Mouse (Mus musculus) heart, adult 11 months (tissue): ENCODE data around the gene Col10a1.
"Not testable (repeated sequence)": the region's sequence is repeated elsewhere in the genome, so short reads cannot be mapped to it uniquely, and the experiment has no call there.

Experiments used
- DNase-seq: peaks from one replicate; pipeline ENCODE4 v3.0.0; 2022

Col10a1 gene

GRCm38 (mm10) chr10:34389681-34390080 lies at the start of gene Col10a1:
Gene Col10a1, plus strand, starts transcription at chr10:34389981.
- no peak for DNase-seq

GRCm38 (mm10) chr10:34341014-34341413 lies 48.8 kb upstream of the Col10a1 start:
- no peak for DNase-seq

- DNase-seq = no peak
These were observed 47.9 kb upstream of the Col10a1 start for GRCm38 (mm10) chr10:34341886-34342285.

- DNase-seq = no peak
These were observed 37.6 kb upstream of the Col10a1 start for GRCm38 (mm10) chr10:34352166-34352565.

- DNase-seq = no peak
These were observed 31.5 kb upstream of the Col10a1 start for GRCm38 (mm10) chr10:34358263-34358662.

- DNase-seq = no peak
These were observed 26.0 kb upstream of the Col10a1 start for GRCm38 (mm10) chr10:34363756-34364155.

GRCm38 (mm10) chr10:34368138-34368537 lies 21.6 kb upstream of the Col10a1 start:
- DNase-seq = no peak

- no peak for DNase-seq
These were observed 16.4 kb upstream of the Col10a1 start for GRCm38 (mm10) chr10:34373332-34373731.

- DNase-seq = no peak
These were observed 4.1 kb upstream of the Col10a1 start for GRCm38 (mm10) chr10:34385636-34386035.

- DNase-seq = no peak
These were observed 7.2 kb downstream of the Col10a1 start for GRCm38 (mm10) chr10:34396959-34397358.

- no peak for DNase-seq
These were observed 9.5 kb downstream of the Col10a1 start for GRCm38 (mm10) chr10:34399267-34399666.

- DNase-seq = peak; percentile 99
These were observed 28.5 kb downstream of the Col10a1 start, which contains the start of gene Nt5dc1 for GRCm38 (mm10) chr10:34418204-34418756. Gene Nt5dc1, minus strand, starts transcription at chr10:34418552.

- DNase-seq = peak; percentile 83
These were observed 29.0 kb downstream of the Col10a1 start for GRCm38 (mm10) chr10:34418794-34419193.

GRCm38 (mm10) chr10:34431783-34432182 lies 42.0 kb downstream of the Col10a1 start:
- no peak for DNase-seq

- not testable (repeated sequence) for DNase-seq
These were observed 44.4 kb downstream of the Col10a1 start for GRCm38 (mm10) chr10:34434191-34434590.
